Mouse (Mus musculus) neural tube, embryonic 13.5 days (tissue): ENCODE results near the gene Rdh16f2. TPM values are rescaled to one million over a fixed set of nuclear protein-coding genes. Genes with fewer than 3 reads are reported as not detected.

Experiments
- ATAC-seq: fragments of 200-750 bp; cut with Nextera tagmentation; 2 replicates; pipeline ENCODE4 v1.8.0; 2017; ENCODE audit warnings: low read depth, mild to moderate bottlenecking, moderate TSS enrichment, moderate library complexity
- H3K27ac ChIP-seq: fragments of 300-500 bp; sonication (generic); replicated peaks from 2 replicates; pipeline ENCODE4 v1.5.1; 2015; ENCODE audit warnings: moderate library complexity, mild to moderate bottlenecking, inconsistent platforms
- H3K27me3 ChIP-seq: fragments of 300-500 bp; sonication (generic); 2 replicates; pipeline ENCODE4 v1.6.1; 2015; ENCODE audit warnings: mild to moderate bottlenecking, inconsistent platforms
- H3K36me3 ChIP-seq: fragments of 300-500 bp; sonication (generic); 2 replicates; pipeline ENCODE4 v1.6.1; 2015; ENCODE audit warnings: mild to moderate bottlenecking, inconsistent platforms
- H3K4me1 ChIP-seq: fragments of 300-500 bp; sonication (generic); replicated peaks from 2 replicates; pipeline ENCODE4 v1.6.1; 2015; ENCODE audit warnings: inconsistent platforms
- H3K4me2 ChIP-seq: fragments of 300-500 bp; sonication (generic); 2 replicates; pipeline ENCODE4 v1.6.1; 2015; ENCODE audit warnings: inconsistent platforms, mild to moderate bottlenecking, moderate library complexity
- H3K4me3 ChIP-seq: fragments of 300-500 bp; sonication (generic); 2 replicates; pipeline ENCODE4 v1.5.1; 2015; ENCODE audit warnings: mild to moderate bottlenecking, inconsistent platforms
- H3K9ac ChIP-seq: fragments of 300-500 bp; sonication (generic); 2 replicates; pipeline ENCODE4 v1.6.1; 2015; ENCODE audit warnings: moderate library complexity, mild to moderate bottlenecking, inconsistent platforms
- H3K9me3 ChIP-seq: fragments of 300-500 bp; sonication (generic); 2 replicates; pipeline ENCODE4 v1.6.1; 2016; ENCODE audit warnings: inconsistent platforms
- WGBS: fragments of 180-500 bp; shearing (Covaris S2); methylation state at CpG from one replicate; pipeline ENCODE4 v1.1.7; 2015; 5-methylcytosine and 5-hydroxymethylcytosine counted together
- polyA plus RNA-seq: library from polyadenylated mRNA; unstranded; fragments of >200 nt; fragmentation: Nextera tagmentation; extraction: Ambion mirVana; gene quantifications from 2 replicates; pipeline ENCODE4 v1.2.1, GENCODE M21; 2015

Rdh16f2 gene
- polyA plus RNA-seq, 1 experiment from 2014 or later = not detected

GRCm38 (mm10) chr10:127923024-127923423 is 56.8 kb downstream of the Rdh16f2 start:
- no peak for ATAC-seq
- 85% methylated on average over 8 of the region's 8 CpGs for WGBS
- no peak overlapping the region for H3K4me2 ChIP-seq
- no peaks in the 10 kb centered on the region for H3K4me1 ChIP-seq
- no peaks in the 10 kb centered on the region for H3K27me3 ChIP-seq
- H3K36me3 ChIP-seq = no peaks in the 10 kb centered on the region
- no peak overlapping the region for H3K4me3 ChIP-seq
- H3K9ac ChIP-seq = no peak overlapping the region
- no peaks in the 10 kb centered on the region for H3K9me3 ChIP-seq
- H3K27ac ChIP-seq = no peak overlapping the region

- WGBS = 64% methylated on average over 7 of the region's 7 CpGs
- ATAC-seq = no peak
- no peaks in the 10 kb centered on the region for H3K4me1 ChIP-seq
- H3K4me3 ChIP-seq = no peak overlapping the region
- no peaks in the 10 kb centered on the region for H3K36me3 ChIP-seq
- H3K4me2 ChIP-seq = no peak overlapping the region
- H3K9ac ChIP-seq = no peak overlapping the region
- no peaks in the 10 kb centered on the region for H3K27me3 ChIP-seq
- no peak overlapping the region for H3K27ac ChIP-seq
- no peaks in the 10 kb centered on the region; the same call in 1 of the 2 replicates for H3K9me3 ChIP-seq
Measured at GRCm38 (mm10) chr10:127924597-127925378, 58.5 kb downstream of the Rdh16f2 start.

Other genes starting within 250 kb of the Rdh16f2 start
- 80.9 and 110 TPM in 2 replicates for gene Lrp1, start 245.3 kb upstream of the Rdh16f2 start, polyA plus RNA-seq
- gene Stat6, start 223.5 kb upstream of the Rdh16f2 start, polyA plus RNA-seq = 5.9 and 6.0 TPM in 2 replicates
- 3.3 and 3.6 TPM in 2 replicates for gene Nemp1, start 199.6 kb upstream of the Rdh16f2 start, polyA plus RNA-seq
- 4.0 and 4.5 TPM in 2 replicates for gene Nab2, start 197.9 kb upstream of the Rdh16f2 start, polyA plus RNA-seq
- gene Myo1a, start 161.3 kb upstream of the Rdh16f2 start, polyA plus RNA-seq = 0.88 and 0.96 TPM in 2 replicates
- gene Tac2, start 142.0 kb upstream of the Rdh16f2 start, polyA plus RNA-seq = 0.31 and 1.9 TPM in 2 replicates
- gene Zbtb39, start 126.9 kb upstream of the Rdh16f2 start, polyA plus RNA-seq = 3.3 and 4.5 TPM in 2 replicates
- gene Gpr182, start 114.7 kb upstream of the Rdh16f2 start, polyA plus RNA-seq = 0.45 and 0.92 TPM in 2 replicates
- not detected in 2 replicates for gene Rdh1, start 106.8 kb upstream of the Rdh16f2 start, polyA plus RNA-seq
- gene Rdh16f1, start 106.7 kb upstream of the Rdh16f2 start, polyA plus RNA-seq = not detected in 2 replicates
- gene Rdh9, start 90.1 kb upstream of the Rdh16f2 start, polyA plus RNA-seq = 0.14 and 0.20 TPM in 2 replicates
- not detected in 2 replicates for gene Rdh16, start 65.3 kb upstream of the Rdh16f2 start, polyA plus RNA-seq
- gene Rdh19, start 16.5 kb upstream of the Rdh16f2 start, polyA plus RNA-seq = not detected in 2 replicates
- not detected in 2 replicates for gene Rdh7, start 22.3 kb downstream of the Rdh16f2 start, polyA plus RNA-seq
- not detected in 2 replicates for gene Sdr9c7, start 32.0 kb downstream of the Rdh16f2 start, polyA plus RNA-seq
- gene Hsd17b6, start 141.1 kb downstream of the Rdh16f2 start, polyA plus RNA-seq = not detected in 2 replicates
- gene Prim1, start 148.7 kb downstream of the Rdh16f2 start, polyA plus RNA-seq = 32.1 and 35.9 TPM in 2 replicates
- gene Naca, start 169.1 kb downstream of the Rdh16f2 start, polyA plus RNA-seq = 612 and 618 TPM in 2 replicates
- 448 and 456 TPM in 2 replicates for gene Ptges3, start 192.5 kb downstream of the Rdh16f2 start, polyA plus RNA-seq
- gene Atp5b, start 216.8 kb downstream of the Rdh16f2 start, polyA plus RNA-seq = 2,119 and 2,171 TPM in 2 replicates
- gene Baz2a, start 225.1 kb downstream of the Rdh16f2 start, polyA plus RNA-seq = 10.9 and 12.2 TPM in 2 replicates